Mouse (Mus musculus) liver, adult 2 months (tissue): ENCODE measurements at regions not wholly inside any gene's neighbourhood (a gene's known extent, or its start where the extent isn't known, plus 50 kb on each side); places are given as distances from the start of the nearest gene placed in this dataset.

Source experiments
- DNase-seq: peaks from one replicate; pipeline ENCODE4 v3.0.0-alpha.2; 2011; ENCODE audit warnings: low read depth, low spot score; ENCODE audit errors: extremely low read depth
- H3K27ac ChIP-seq: fragments of 200-500 bp; replicated peaks from 2 replicates; pipeline ENCODE4 v1.5.1; 2012; ENCODE audit warnings: low read depth, mild to moderate bottlenecking, control low read depth, inconsistent platforms, low read length; ENCODE audit not compliant: insufficient read depth
- H3K27me3 ChIP-seq: fragments of 200-500 bp; 2 replicates; pipeline ENCODE4 v1.6.1; 2012; ENCODE audit warnings: mild to moderate bottlenecking, moderate library complexity, low read length, inconsistent platforms; ENCODE audit not compliant: control insufficient read depth, insufficient read depth
- H3K36me3 ChIP-seq: fragments of 200-500 bp; 2 replicates; pipeline ENCODE4 v1.6.1; 2012; ENCODE audit warnings: low read length, inconsistent platforms; ENCODE audit not compliant: control insufficient read depth, insufficient read depth
- H3K4me1 ChIP-seq: fragments of 200-500 bp; 2 replicates; pipeline ENCODE4 v1.6.1; 2011; ENCODE audit warnings: low read length; ENCODE audit not compliant: control insufficient read depth, insufficient read depth
- H3K4me3 ChIP-seq: fragments of 200-500 bp; 2 replicates; pipeline ENCODE4 v1.5.1; 2011; ENCODE audit warnings: low read depth, mild to moderate bottlenecking, control low read depth, low read length, moderate library complexity; ENCODE audit not compliant: insufficient read depth
- H3K79me2 ChIP-seq: fragments of 200-500 bp; 2 replicates; pipeline ENCODE4 v1.6.1; 2012; ENCODE audit warnings: inconsistent platforms, mild to moderate bottlenecking, low read length, moderate library complexity; ENCODE audit not compliant: control insufficient read depth, insufficient read depth
- H3K9ac ChIP-seq: fragments of 200-500 bp; 2 replicates; pipeline ENCODE4 v1.6.1; 2012; ENCODE audit warnings: low read depth, mild to moderate bottlenecking, control low read depth, inconsistent platforms, low read length
- CTCF ChIP-seq: fragments of 200-500 bp; IDR thresholded peaks from 2 replicates; pipeline ENCODE4 v1.5.1; 2011; ENCODE audit warnings: low read depth, low read length, control low read depth
- POLR2A ChIP-seq: fragments of 200-500 bp; IDR thresholded peaks from 2 replicates; pipeline ENCODE4 v1.6.1; 2011; ENCODE audit warnings: low read length, control low read depth; ENCODE audit not compliant: insufficient read depth; ENCODE audit errors: extremely low read depth
- WGBS: fragments of 180-500 bp; shearing (Covaris S2); methylation state at CpG from one replicate; pipeline ENCODE4 v1.1.7; 2018; 5-methylcytosine and 5-hydroxymethylcytosine counted together

DNA sequence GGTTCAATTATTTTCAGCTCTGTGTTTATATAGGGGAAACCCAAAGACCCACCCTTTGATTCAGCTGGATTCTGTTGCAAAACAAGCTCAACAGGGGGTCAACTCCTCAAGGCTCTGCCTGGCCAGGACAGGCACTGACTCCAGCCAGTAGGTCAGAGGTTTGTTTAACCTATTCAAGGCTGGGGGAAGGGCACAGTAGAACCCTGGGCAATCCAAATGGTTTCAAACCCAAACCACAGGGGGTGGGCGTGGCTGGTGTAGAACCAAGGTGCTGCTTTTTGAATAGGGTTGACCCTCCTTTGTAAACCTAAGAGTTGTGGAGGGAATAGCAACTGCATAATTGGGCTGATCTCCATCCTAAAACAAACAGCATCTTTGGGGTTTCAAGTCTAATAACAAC is 69.2 kb upstream of the Frmd4a start:
- Histone ChIP-seq H3K9ac (no peak overlapping the region), H3K4me1 (no peaks in the 10 kb centered on the region), H3K27ac (no peak overlapping the region), H3K79me2 (no peaks in the 10 kb centered on the region), H3K27me3 (no peaks in the 10 kb centered on the region), H3K4me3 (no peak overlapping the region), H3K36me3 (no peaks in the 10 kb centered on the region)
- WGBS: 84% methylated on average over 1 of the region's 1 CpGs
- no peak for TF ChIP-seq CTCF
- TF ChIP-seq POLR2A: no peak
- DNase-seq: no peak

DNA sequence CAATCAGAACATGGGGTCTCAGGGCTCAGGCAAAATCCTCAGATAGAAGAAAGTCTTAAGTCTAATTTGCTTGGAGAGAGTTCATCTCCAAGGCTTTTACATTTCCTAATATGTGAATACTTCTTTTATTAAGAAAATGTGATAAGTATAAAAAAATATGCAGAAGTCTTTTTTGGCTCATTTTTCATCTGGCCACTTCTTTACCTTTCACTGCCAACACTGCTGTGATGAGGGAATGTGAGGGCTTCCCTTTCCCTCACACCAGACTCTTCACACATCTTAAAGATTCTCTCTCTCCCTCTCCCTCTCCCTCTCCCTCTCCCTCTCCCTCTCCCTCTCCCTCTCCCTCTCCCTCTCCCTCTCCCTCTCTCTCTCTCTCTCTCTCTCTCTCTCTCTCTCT is 60.0 kb upstream of the Frmd4a start:
- Histone ChIP-seq H3K27me3 (peaks cover 5% of the 10 kb centered on the region; the same call in 1 of the 2 replicates), H3K4me1 (no peaks in the 10 kb centered on the region), H3K27ac (no peak overlapping the region), H3K36me3 (no peaks in the 10 kb centered on the region), H3K79me2 (no peaks in the 10 kb centered on the region), H3K9ac (no peak overlapping the region), H3K4me3 (no peak overlapping the region)
- DNase-seq: no peak
- TF ChIP-seq POLR2A: no peak
- no peak for TF ChIP-seq CTCF

DNA sequence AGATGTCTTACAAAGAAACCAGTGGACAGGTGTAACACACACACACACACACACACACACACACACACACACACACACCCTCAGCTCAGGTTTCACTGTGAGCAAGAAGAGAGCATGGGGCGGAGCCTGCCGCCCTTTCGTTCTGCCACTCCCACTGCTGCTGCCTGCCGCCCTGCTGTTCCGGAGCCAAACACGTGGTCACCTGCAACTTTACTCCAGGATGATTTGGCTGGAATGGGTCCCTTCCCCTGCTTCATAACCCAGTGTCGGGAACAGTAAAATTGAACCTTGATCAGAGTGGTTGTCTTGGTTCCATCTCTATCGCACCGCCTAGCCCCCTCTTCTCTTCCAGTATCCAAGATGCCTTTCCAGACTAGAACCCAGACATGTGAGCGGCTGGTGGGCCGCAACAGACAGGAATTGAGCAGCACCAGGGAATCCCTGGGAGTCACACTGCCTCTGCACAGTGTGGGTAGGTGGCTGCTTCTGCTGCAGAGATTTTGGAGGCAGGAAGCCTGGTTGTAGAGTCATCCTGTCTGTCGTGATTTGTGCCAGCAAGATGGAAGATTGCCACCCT is 59.4 kb upstream of the Frmd4a start:
- no peak for TF ChIP-seq CTCF
- no peak for TF ChIP-seq POLR2A
- Histone ChIP-seq H3K36me3 (no peaks in the 10 kb centered on the region), H3K4me1 (no peaks in the 10 kb centered on the region), H3K79me2 (no peaks in the 10 kb centered on the region), H3K4me3 (no peak overlapping the region), H3K27ac (no peak overlapping the region), H3K9ac (no peak overlapping the region), H3K27me3 (peaks cover 5% of the 10 kb centered on the region; the same call in 1 of the 2 replicates)
- peak; percentile 6 for DNase-seq
- 24% methylated on average over 12 of the region's 12 CpGs for WGBS

- no peaks in the 10 kb centered on the region for H3K79me2 ChIP-seq
- TF ChIP-seq CTCF (no peak), POLR2A (no peak)
- 87% methylated on average over 4 of the region's 4 CpGs for WGBS
- no peak overlapping the region for H3K4me3 ChIP-seq
- no peak overlapping the region for H3K9ac ChIP-seq
- H3K27me3 ChIP-seq: peaks cover 5% of the 10 kb centered on the region; the same call in 1 of the 2 replicates
- H3K27ac ChIP-seq: no peak overlapping the region
- no peaks in the 10 kb centered on the region for H3K36me3 ChIP-seq
- no peaks in the 10 kb centered on the region for H3K4me1 ChIP-seq
- no peak for DNase-seq
Observed at GRCm38 (mm10) chr2:3958711-3959110, 58.8 kb upstream of the Frmd4a start.

GRCm38 (mm10) chr2:3959181-3959580 is 58.3 kb upstream of the Frmd4a start:
- no peak overlapping the region for H3K9ac ChIP-seq
- no peaks in the 10 kb centered on the region for H3K79me2 ChIP-seq
- no peak for TF ChIP-seq POLR2A
- no peak for TF ChIP-seq CTCF
- no peak overlapping the region for H3K4me3 ChIP-seq
- 91% methylated on average over 1 of the region's 1 CpGs for WGBS
- peaks cover 5% of the 10 kb centered on the region; the same call in 1 of the 2 replicates for H3K27me3 ChIP-seq
- no peak overlapping the region for H3K27ac ChIP-seq
- no peaks in the 10 kb centered on the region for H3K36me3 ChIP-seq
- no peak for DNase-seq
- no peaks in the 10 kb centered on the region for H3K4me1 ChIP-seq

- Histone ChIP-seq H3K36me3 (no peaks in the 10 kb centered on the region), H3K79me2 (no peaks in the 10 kb centered on the region), H3K4me1 (no peaks in the 10 kb centered on the region), H3K9ac (no peak overlapping the region), H3K4me3 (no peak overlapping the region), H3K27ac (no peak overlapping the region), H3K27me3 (peaks cover 5% of the 10 kb centered on the region; the same call in 1 of the 2 replicates)
- WGBS: 83% methylated on average over 5 of the region's 5 CpGs
- TF ChIP-seq CTCF: no peak
- TF ChIP-seq POLR2A: no peak
- DNase-seq: no peak
Observed at GRCm38 (mm10) chr2:3960213-3960612, 57.3 kb upstream of the Frmd4a start.
